Mouse (Mus musculus) spleen, adult 2 months (tissue): ENCODE results near the gene Mrrf.

Experiments used
- CTCF ChIP-seq: fragments of 200-500 bp; IDR thresholded peaks from 2 replicates; pipeline ENCODE4 v1.5.1; 2011; ENCODE audit warnings: mild to moderate bottlenecking, inconsistent platforms; ENCODE audit not compliant: insufficient read depth, insufficient read length, insufficient replicate concordance; ENCODE audit errors: extremely low read depth
- POLR2A ChIP-seq: fragments of 200-500 bp; IDR thresholded peaks from 2 replicates; pipeline ENCODE4 v1.6.1; 2011; ENCODE audit warnings: low read depth, low read length, inconsistent platforms

GRCm38 (mm10) chr2:36172574-36172973 lies 36.4 kb downstream of the Mrrf start:
- TF ChIP-seq CTCF (no peak), POLR2A (no peak)
